9 mouse cellular contexts compared by ENCODE assay signal in genomic region chr16:92115611-92116421, GRCm38 (mm10). TPM values are rescaled to one million over a fixed set of nuclear protein-coding genes. Genes with fewer than 3 reads are reported as not detected.
DNase-seq lines count a peak whose midpoint lies in the region; ATAC-seq lines count a peak whose summit lies in the region.
"Had no signal": no experiment of that assay in that cellular context is flagged by ENCODE, and none has a peak within 500 bp of the region (broad histone marks: within the 10 kb centered on the region; RNA-seq: fewer than 3 reads in every experiment).

No protein-coding gene starts in this region.

- 0 out of 2 replicates have a peak overlapping the region, but pooled peaks have one; percentile 49 for H3K9ac ChIP-seq in embryonic facial prominence, embryonic 13.5 days
- H3K9ac ChIP-seq in intestine, embryonic 14.5 days (ENCODE audit: low read length) = no peak overlapping the region
- no peak overlapping the region for H3K9ac ChIP-seq in liver, embryonic 15.5 days
- H3K9ac ChIP-seq in stomach, embryonic 16.5 days (ENCODE audit: low read length) = no peak overlapping the region; the same call in 1 of the 2 replicates

- no peak for ATAC-seq in embryonic facial prominence, embryonic 13.5 days (ENCODE audit: insufficient number of reproducible peaks, insufficient read depth, low FRiP score, low TSS enrichment, low read depth)
- ATAC-seq in intestine, embryonic 14.5 days (replicated peaks; ENCODE audit: low FRiP score, low TSS enrichment, low read depth) = no peak
- no peak for ATAC-seq in liver, embryonic 15.5 days (ENCODE audit: insufficient read depth)
- no peak for ATAC-seq in stomach, embryonic 16.5 days (ENCODE audit: insufficient read depth, low FRiP score)

- H3K4me3 ChIP-seq in embryonic facial prominence, embryonic 13.5 days = peak overlapping the region; percentile 20; the same call in 1 of the 2 replicates
- no peak overlapping the region for H3K4me3 ChIP-seq in intestine, embryonic 14.5 days (ENCODE audit: low read depth, low read length)
- H3K4me3 ChIP-seq in liver, embryonic 15.5 days (replicated peaks) = no peak overlapping the region
- no peak overlapping the region for H3K4me3 ChIP-seq in stomach, embryonic 16.5 days (replicated peaks; ENCODE audit: low read length)

- H3K4me2 ChIP-seq in embryonic facial prominence, embryonic 13.5 days = peak overlapping the region; percentile 53
- H3K4me2 ChIP-seq in intestine, embryonic 14.5 days (ENCODE audit: low read length) = peak overlapping the region; percentile 24; the same call in 1 of the 2 replicates
- H3K4me2 ChIP-seq in liver, embryonic 15.5 days = peak overlapping the region; percentile 27; the same call in 1 of the 2 replicates
- peak overlapping the region; percentile 9; the same call in 1 of the 2 replicates for H3K4me2 ChIP-seq in stomach, embryonic 16.5 days (ENCODE audit: low read depth, low read length)

- peaks cover 19% of the 10 kb centered on the region for H3K4me1 ChIP-seq in embryonic facial prominence, embryonic 13.5 days
- H3K4me1 ChIP-seq in intestine, embryonic 14.5 days (replicated peaks; ENCODE audit: control insufficient read depth, insufficient read depth, low read length) = peaks cover 7% of the 10 kb centered on the region
- peaks cover 6% of the 10 kb centered on the region; the same call in 1 of the 2 replicates for H3K4me1 ChIP-seq in liver, embryonic 15.5 days (replicated peaks)
- H3K4me1 ChIP-seq in stomach, embryonic 16.5 days (ENCODE audit: control insufficient read depth, insufficient read depth, low read length) = no peaks in the 10 kb centered on the region

- 33% methylated on average over 20 of the region's 20 CpGs for WGBS in embryonic facial prominence, embryonic 13.5 days
- WGBS in intestine, embryonic 14.5 days = 27% methylated on average over 20 of the region's 20 CpGs
- WGBS in liver, embryonic 15.5 days (ENCODE audit: insufficient replicate concordance) = 41% methylated on average over 20 of the region's 20 CpGs
- 34% methylated on average over 20 of the region's 20 CpGs for WGBS in stomach, embryonic 16.5 days

- H3K27ac ChIP-seq in embryonic facial prominence, embryonic 13.5 days = no peak overlapping the region
- H3K27ac ChIP-seq in intestine, embryonic 14.5 days (ENCODE audit: low read depth) = no peak overlapping the region
- no peak overlapping the region for H3K27ac ChIP-seq in liver, embryonic 15.5 days (replicated peaks)
- no peak overlapping the region for H3K27ac ChIP-seq in stomach, embryonic 16.5 days (ENCODE audit: low read length)

- no peaks in the 10 kb centered on the region for H3K27me3 ChIP-seq in embryonic facial prominence, embryonic 13.5 days
- H3K27me3 ChIP-seq in intestine, embryonic 14.5 days (replicated peaks; ENCODE audit: control insufficient read depth, insufficient read depth, low read length) = no peaks in the 10 kb centered on the region
- H3K27me3 ChIP-seq in liver, embryonic 15.5 days = no peaks in the 10 kb centered on the region
- H3K27me3 ChIP-seq in stomach, embryonic 16.5 days (ENCODE audit: control insufficient read depth, insufficient read depth, low read length) = no peaks in the 10 kb centered on the region

- peaks cover 15% of the 10 kb centered on the region for H3K36me3 ChIP-seq in embryonic facial prominence, embryonic 13.5 days
- H3K36me3 ChIP-seq in intestine, embryonic 14.5 days (ENCODE audit: control insufficient read depth, insufficient read depth, low read length) = peaks cover 11% of the 10 kb centered on the region
- 0 out of 2 replicates have a peak, but pooled peaks cover 9% of the 10 kb centered on the region for H3K36me3 ChIP-seq in liver, embryonic 15.5 days (replicated peaks)
- no peaks in the 10 kb centered on the region for H3K36me3 ChIP-seq in stomach, embryonic 16.5 days (ENCODE audit: control insufficient read depth, insufficient read depth, low read length)

- peak; percentile 63 to 66 for DNase-seq in layer of hippocampus, adult 8-10 months (ENCODE audit: low spot score in 2 of 2)
- no peak for DNase-seq in layer of hippocampus, postnatal 36 days
- peak; percentile 47 for DNase-seq in brain, embryonic 18.5 days (ENCODE audit: low read depth, low spot score)
- no peak for DNase-seq in intestine, embryonic 14.5 days (ENCODE audit: low spot score)
- no peak for DNase-seq in lung, postnatal 36 days

- H3K9me3 ChIP-seq in embryonic facial prominence, embryonic 13.5 days = no peaks in the 10 kb centered on the region
- no peaks in the 10 kb centered on the region for H3K9me3 ChIP-seq in intestine, embryonic 14.5 days (ENCODE audit: control insufficient read depth, low read length)
- H3K9me3 ChIP-seq in liver, embryonic 15.5 days (replicated peaks) = no peaks in the 10 kb centered on the region
- no peaks in the 10 kb centered on the region for H3K9me3 ChIP-seq in stomach, embryonic 16.5 days (replicated peaks; ENCODE audit: control insufficient read depth, low read length)

RNA-seq across cellular contexts. Expression of gene Slc5a3, which starts 57.7 kb away (rescaled TPM):
- total RNA-seq in layer of hippocampus, adult 8-10 months (2022) = 10 to 100 TPM; 31.7 to 52.8 (median 41.2) TPM
- 10 to 100 TPM; 38.5 to 40.9 TPM for total RNA-seq in layer of hippocampus, postnatal 36 days (2021)
- 7.8 and 8.9 TPM in 2 replicates for polyA plus RNA-seq in embryonic facial prominence, embryonic 13.5 days (2015; fragmentation: Nextera tagmentation; extraction: Ambion mirVana)
- polyA plus RNA-seq in intestine, embryonic 14.5 days (2014; fragmentation: Nextera tagmentation; extraction: Ambion mirVana) = 8.4 and 9.1 TPM in 2 replicates
- 0.85 and 1.1 TPM in 2 replicates for polyA plus RNA-seq in liver, embryonic 15.5 days (2015; fragmentation: Nextera tagmentation; extraction: Ambion mirVana)
- 4.9 and 5.1 TPM in 2 replicates for polyA plus RNA-seq in stomach, embryonic 16.5 days (2015; fragmentation: Nextera tagmentation; extraction: Ambion mirVana)

RNA-seq across cellular contexts. Expression of gene Gm49711, which starts 57.7 kb away (rescaled TPM):
- total RNA-seq in layer of hippocampus, adult 8-10 months (2022) = under 1 TPM in 1 of 4 experiments, not detected in 3; 0.39 TPM
- total RNA-seq in layer of hippocampus, postnatal 36 days (2021) = not detected
- 0.25 and 0.63 TPM in 2 replicates for polyA plus RNA-seq in embryonic facial prominence, embryonic 13.5 days (2015; fragmentation: Nextera tagmentation; extraction: Ambion mirVana)
- polyA plus RNA-seq in intestine, embryonic 14.5 days (2014; fragmentation: Nextera tagmentation; extraction: Ambion mirVana) = not detected in 2 replicates
- polyA plus RNA-seq in liver, embryonic 15.5 days (2015; fragmentation: Nextera tagmentation; extraction: Ambion mirVana) = not detected in 2 replicates
- not detected in 2 replicates for polyA plus RNA-seq in stomach, embryonic 16.5 days (2015; fragmentation: Nextera tagmentation; extraction: Ambion mirVana)
- polyA plus RNA-seq: lung, embryonic 16.5 days had no signal

RNA-seq across cellular contexts. Expression of gene Mrps6, which starts 57.7 kb away (rescaled TPM):
- total RNA-seq in layer of hippocampus, adult 8-10 months (2022) = 10 to 100 TPM; 57.8 to 62.6 (median 60.6) TPM
- total RNA-seq in layer of hippocampus, postnatal 36 days (2021) = 10 to 100 TPM; 58.1 to 58.3 TPM
- 98.3 and 111 TPM in 2 replicates for polyA plus RNA-seq in embryonic facial prominence, embryonic 13.5 days (2015; fragmentation: Nextera tagmentation; extraction: Ambion mirVana)
- polyA plus RNA-seq in intestine, embryonic 14.5 days (2014; fragmentation: Nextera tagmentation; extraction: Ambion mirVana) = 114 and 122 TPM in 2 replicates
- 30.1 and 32.8 TPM in 2 replicates for polyA plus RNA-seq in liver, embryonic 15.5 days (2015; fragmentation: Nextera tagmentation; extraction: Ambion mirVana)
- 72.9 and 77.0 TPM in 2 replicates for polyA plus RNA-seq in stomach, embryonic 16.5 days (2015; fragmentation: Nextera tagmentation; extraction: Ambion mirVana)

Comparison
In these comparisons a context has a peak if more than half of its experiments do, and no peak if none do; other contexts are left out.
1. DNase-seq: peak in layer of hippocampus, adult 8-10 months (2 of 2) and brain, embryonic 18.5 days (single experiment); none in layer of hippocampus, postnatal 36 days (0 of 2), intestine, embryonic 14.5 days (single experiment) and lung, postnatal 36 days (single experiment).
2. Peak in every context shown above with its lines, with median percentiles within 50 percentile points of each other: H3K4me2 ChIP-seq.